In genomic region chr19:6446736-6447437, GRCm38 (mm10) we compare ENCODE assay signal across 12 mouse cellular contexts. TPM values are rescaled to one million over a fixed set of nuclear protein-coding genes. Genes with fewer than 3 reads are reported as not detected.
DNase-seq lines count a peak whose midpoint lies in the region; ATAC-seq lines count a peak whose summit lies in the region.
"Had no signal": no experiment of that assay in that cellular context is flagged by ENCODE, and none has a peak within 500 bp of the region (broad histone marks: within the 10 kb centered on the region; RNA-seq: fewer than 3 reads in every experiment).

No protein-coding gene starts in this region.

- no peaks in the 10 kb centered on the region for H3K9me3 ChIP-seq in embryonic facial prominence, embryonic 13.5 days
- no peaks in the 10 kb centered on the region for H3K9me3 ChIP-seq in embryonic facial prominence, embryonic 10.5 days
- no peaks in the 10 kb centered on the region for H3K9me3 ChIP-seq in forebrain, embryonic 12.5 days
- no peaks in the 10 kb centered on the region for H3K9me3 ChIP-seq in midbrain, embryonic 10.5 days (replicated peaks)
- H3K9me3 ChIP-seq: embryonic facial prominence, embryonic 12.5 days had no signal

- no peak overlapping the region for H3K27ac ChIP-seq in embryonic facial prominence, embryonic 13.5 days
- no peak overlapping the region for H3K27ac ChIP-seq in embryonic facial prominence, embryonic 10.5 days (replicated peaks)
- peak overlapping the region; percentile 80 for H3K27ac ChIP-seq in forebrain, embryonic 12.5 days
- H3K27ac ChIP-seq in midbrain, embryonic 10.5 days (replicated peaks): peak overlapping the region; percentile 85
- H3K27ac ChIP-seq: embryonic facial prominence, embryonic 12.5 days; liver, embryonic 14.5 days had no signal

- H3K4me2 ChIP-seq in embryonic facial prominence, embryonic 13.5 days: no peak overlapping the region
- H3K4me2 ChIP-seq in forebrain, embryonic 12.5 days: peak overlapping the region; percentile 40

- no peak overlapping the region for H3K4me3 ChIP-seq in embryonic facial prominence, embryonic 13.5 days
- H3K4me3 ChIP-seq in embryonic facial prominence, embryonic 10.5 days: no peak overlapping the region
- no peak overlapping the region for H3K4me3 ChIP-seq in forebrain, embryonic 12.5 days (replicated peaks)
- peak overlapping the region; percentile 39 for H3K4me3 ChIP-seq in midbrain, embryonic 10.5 days
- H3K4me3 ChIP-seq: embryonic facial prominence, embryonic 12.5 days had no signal

- H3K36me3 ChIP-seq in embryonic facial prominence, embryonic 13.5 days: no peaks in the 10 kb centered on the region
- no peaks in the 10 kb centered on the region for H3K36me3 ChIP-seq in embryonic facial prominence, embryonic 10.5 days (replicated peaks)
- no peaks in the 10 kb centered on the region for H3K36me3 ChIP-seq in forebrain, embryonic 12.5 days (replicated peaks)
- H3K36me3 ChIP-seq in midbrain, embryonic 10.5 days: no peaks in the 10 kb centered on the region
- H3K36me3 ChIP-seq: embryonic facial prominence, embryonic 12.5 days had no signal

- H3K9ac ChIP-seq in embryonic facial prominence, embryonic 13.5 days: 0 out of 2 replicates have a peak overlapping the region, but pooled peaks have one; percentile 36
- no peak overlapping the region for H3K9ac ChIP-seq in forebrain, embryonic 12.5 days
- H3K9ac ChIP-seq: embryonic facial prominence, embryonic 12.5 days; liver, embryonic 14.5 days had no signal

- ATAC-seq in embryonic facial prominence, embryonic 13.5 days (ENCODE audit: insufficient number of reproducible peaks, insufficient read depth, low FRiP score, low TSS enrichment, low read depth): no peak
- no peak for ATAC-seq in forebrain, embryonic 12.5 days (ENCODE audit: low FRiP score)
- no peak for ATAC-seq in monocyte, adult 5-6 weeks (replicated peaks; ENCODE audit: insufficient number of reproducible peaks, low FRiP score, low TSS enrichment, poor library complexity, severe bottlenecking)

- WGBS in embryonic facial prominence, embryonic 13.5 days: 54% methylated on average over 7 of the region's 7 CpGs
- WGBS in embryonic facial prominence, embryonic 10.5 days: 58% methylated on average over 7 of the region's 7 CpGs
- WGBS in forebrain, embryonic 12.5 days: 53% methylated on average over 7 of the region's 7 CpGs
- 70% methylated on average over 7 of the region's 7 CpGs for WGBS in midbrain, embryonic 10.5 days

- no peak for DNase-seq in embryonic facial prominence, embryonic 10.5 days (ENCODE audit: low spot score)
- DNase-seq in 3T3-L1 (ENCODE audit: low read depth, low spot score): peak; percentile 17
- DNase-seq in midbrain, embryonic 10.5 days (ENCODE audit: low spot score): no peak
- DNase-seq in gastrocnemius, postnatal 10 days: no peak
- DNase-seq in adipocyte (ENCODE audit: low spot score): no peak
- DNase-seq: gastrocnemius, postnatal 36 days had no signal

- peaks cover 20% of the 10 kb centered on the region for H3K4me1 ChIP-seq in embryonic facial prominence, embryonic 13.5 days
- peaks cover 32% of the 10 kb centered on the region for H3K4me1 ChIP-seq in embryonic facial prominence, embryonic 10.5 days
- peaks cover 69% of the 10 kb centered on the region for H3K4me1 ChIP-seq in forebrain, embryonic 12.5 days
- H3K4me1 ChIP-seq in midbrain, embryonic 10.5 days: peaks cover 79% of the 10 kb centered on the region

- H3K27me3 ChIP-seq in embryonic facial prominence, embryonic 13.5 days: peaks cover 32% of the 10 kb centered on the region
- H3K27me3 ChIP-seq in embryonic facial prominence, embryonic 10.5 days (replicated peaks; ENCODE audit: low read depth, poor library complexity, severe bottlenecking): peaks cover 68% of the 10 kb centered on the region
- H3K27me3 ChIP-seq in forebrain, embryonic 12.5 days: peaks cover 13% of the 10 kb centered on the region
- peaks cover 62% of the 10 kb centered on the region for H3K27me3 ChIP-seq in midbrain, embryonic 10.5 days (ENCODE audit: low read depth, poor library complexity, severe bottlenecking)

RNA-seq across cellular contexts. Expression of gene Nrxn2, which starts 28.4 kb away (rescaled TPM):
- polyA plus RNA-seq in embryonic facial prominence, embryonic 13.5 days (2015; fragmentation: Nextera tagmentation; extraction: Ambion mirVana): 2.0 and 2.1 TPM in 2 replicates
- polyA plus RNA-seq in embryonic facial prominence, embryonic 10.5 days (2016; fragmentation: Nextera tagmentation; extraction: Ambion mirVana): 1.9 TPM in 2 replicates
- polyA plus RNA-seq in forebrain, embryonic 12.5 days (2016; fragmentation: Nextera tagmentation; extraction: Ambion mirVana): 17.1 and 17.6 TPM in 2 replicates
- polyA plus RNA-seq in midbrain, embryonic 10.5 days (2016; fragmentation: Nextera tagmentation; extraction: Ambion mirVana): 5.1 and 7.2 TPM in 2 replicates
- 1 to 10 TPM; 3.1 to 3.3 TPM for total RNA-seq in gastrocnemius, postnatal 10 days (2021)
- total RNA-seq in monocyte, adult 5-6 weeks (2017): not detected in 3 replicates
- total RNA-seq: megakaryocyte progenitor cell, adult 5-6 weeks had no signal

RNA-seq across cellular contexts. Expression of gene Rasgrp2, which starts 47.7 kb away (rescaled TPM):
- 32.0 and 36.1 TPM in 2 replicates for polyA plus RNA-seq in embryonic facial prominence, embryonic 13.5 days (2015; fragmentation: Nextera tagmentation; extraction: Ambion mirVana)
- 14.2 and 18.6 TPM in 2 replicates for polyA plus RNA-seq in embryonic facial prominence, embryonic 10.5 days (2016; fragmentation: Nextera tagmentation; extraction: Ambion mirVana)
- 13.1 and 15.1 TPM in 2 replicates for polyA plus RNA-seq in forebrain, embryonic 12.5 days (2016; fragmentation: Nextera tagmentation; extraction: Ambion mirVana)
- polyA plus RNA-seq in midbrain, embryonic 10.5 days (2016; fragmentation: Nextera tagmentation; extraction: Ambion mirVana): 13.5 and 16.3 TPM in 2 replicates
- total RNA-seq in gastrocnemius, postnatal 10 days (2021): 10 to 100 TPM; 30.5 to 31.4 TPM
- 260 to 384 TPM (median 349 TPM) in 3 replicates for total RNA-seq in monocyte, adult 5-6 weeks (2017)

Comparison
In these comparisons a context has a peak if more than half of its experiments do, and no peak if none do; other contexts are left out.
1. H3K27ac ChIP-seq: peak in forebrain, embryonic 12.5 days (single experiment) and midbrain, embryonic 10.5 days (single experiment); none in embryonic facial prominence, embryonic 13.5 days (single experiment) and embryonic facial prominence, embryonic 10.5 days (single experiment).